Mouse (Mus musculus) spleen, postnatal 4 days (tissue): ENCODE data around the gene Yif1b.

Experiments used
- DNase-seq, 2 experiments: peaks; one replicate each; pipeline ENCODE4 v3.0.0; 2022; ENCODE audit warnings: low spot score in 2 of 2

Gene Yif1b

DNA sequence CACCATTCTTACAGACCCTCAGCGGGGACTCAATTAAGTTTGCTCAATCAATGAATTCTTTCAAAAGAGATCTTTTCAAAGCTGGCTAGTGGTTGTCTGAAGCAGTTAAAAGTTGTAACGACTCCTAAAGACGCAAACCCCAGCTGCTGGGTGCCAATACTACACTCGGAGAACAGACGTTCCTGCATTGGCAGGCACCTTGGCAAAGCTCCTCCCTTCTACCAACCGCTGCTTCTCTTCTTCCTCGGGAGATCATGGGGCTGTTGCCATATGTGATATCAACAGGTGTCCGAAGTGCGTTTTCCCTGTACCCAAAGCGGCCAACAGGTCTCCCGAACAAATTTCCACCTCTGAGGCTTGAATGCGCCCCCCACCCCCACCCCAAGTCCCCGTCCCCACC is 42.7 kb downstream of the Yif1b start:
- no peak for DNase-seq

- DNase-seq = peak; percentile 54 to 81
Measured at GRCm38 (mm10) chr7:29281201-29282073, 43.3 kb downstream of the Yif1b start, which contains the start of gene Spint2. Gene Spint2 (minus strand): TSS chr7:29281912.

- DNase-seq = no peak
Measured at GRCm38 (mm10) chr7:29282074-29282554, 44.0 kb downstream of the Yif1b start.

- no peak for DNase-seq
Measured at GRCm38 (mm10) chr7:29283876-29284275, 45.7 kb downstream of the Yif1b start.

DNA sequence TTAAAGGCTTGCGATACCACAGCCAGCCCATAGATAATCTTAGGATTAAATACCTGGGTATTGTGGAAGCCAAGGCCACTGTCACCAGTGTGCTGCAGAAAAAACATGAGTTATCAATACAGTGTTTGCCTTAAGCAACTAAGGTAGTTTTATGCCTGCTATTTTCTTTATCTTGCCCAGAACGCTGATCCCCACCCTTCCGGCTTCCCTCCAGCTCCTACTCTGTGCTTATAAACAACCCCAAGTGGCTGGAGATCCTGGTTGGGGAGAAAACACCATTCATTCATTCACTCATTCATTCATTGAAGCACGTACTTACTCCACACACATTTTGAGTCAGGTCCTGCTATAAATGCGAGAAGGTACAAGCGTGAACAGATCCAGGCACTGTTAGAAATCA is 46.4 kb downstream of the Yif1b start:
- DNase-seq = no peak

GRCm38 (mm10) chr7:29287481-29287880 is 49.4 kb downstream of the Yif1b start:
- DNase-seq = no peak

DNA sequence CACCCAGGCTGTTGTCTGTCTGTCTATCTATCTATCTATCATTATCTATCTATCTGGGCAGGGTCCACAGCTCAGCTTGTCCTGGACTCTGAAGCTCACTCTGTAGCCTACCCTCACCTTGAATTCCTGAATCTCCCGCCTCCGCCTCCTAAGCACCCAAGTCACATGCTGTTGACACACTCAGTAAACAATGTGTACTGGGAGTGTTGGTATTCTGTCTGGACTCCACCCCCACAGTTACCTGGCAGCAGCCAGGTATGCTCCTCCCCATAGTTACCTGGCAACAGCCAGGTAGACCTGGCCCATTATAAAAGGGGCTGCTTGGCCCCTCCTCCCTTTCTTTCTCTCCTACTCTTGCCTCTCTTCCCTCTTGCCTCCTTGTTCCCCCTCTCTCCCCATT is 50.0 kb downstream of the Yif1b start:
- DNase-seq = no peak

DNA sequence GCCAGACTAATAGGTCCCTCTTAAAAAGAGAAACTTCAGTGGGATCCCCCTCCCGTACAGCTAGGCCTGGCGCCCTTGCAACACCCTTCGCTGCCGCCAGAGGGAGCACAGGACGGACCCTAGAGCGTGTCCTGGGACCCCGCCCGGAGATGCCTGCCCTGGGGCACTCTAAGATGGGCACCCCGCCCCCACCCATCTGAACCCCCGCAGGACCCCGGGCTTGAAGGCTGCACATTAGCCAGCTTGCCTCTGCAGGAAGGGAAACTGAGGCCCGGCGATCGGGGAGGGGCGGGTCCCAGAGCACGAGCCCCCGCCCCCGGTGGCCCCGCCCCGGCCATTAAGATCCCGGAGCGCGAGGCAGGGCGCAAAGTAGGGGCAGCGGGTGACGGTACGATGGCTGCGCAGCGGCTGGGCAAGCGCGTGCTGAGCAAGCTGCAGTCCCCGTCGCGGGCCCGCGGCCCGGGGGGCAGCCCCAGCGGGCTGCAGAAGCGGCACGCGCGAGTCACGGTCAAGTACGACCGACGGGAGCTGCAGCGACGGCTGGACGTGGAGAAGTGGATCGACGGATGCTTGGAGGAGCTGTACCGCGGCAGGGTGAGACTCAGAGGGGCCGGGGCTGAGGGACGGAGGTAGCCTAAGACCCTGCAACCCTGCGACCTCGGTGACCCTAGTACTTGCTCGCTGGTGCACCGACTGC is 51.0 kb downstream of the Yif1b start, which contains the start of gene Ppp1r14a:
Gene Ppp1r14a, plus strand, starts transcription at position 367 of the 697 bp plus-strand sequence.
- DNase-seq = peak; percentile 74 to 92

DNA sequence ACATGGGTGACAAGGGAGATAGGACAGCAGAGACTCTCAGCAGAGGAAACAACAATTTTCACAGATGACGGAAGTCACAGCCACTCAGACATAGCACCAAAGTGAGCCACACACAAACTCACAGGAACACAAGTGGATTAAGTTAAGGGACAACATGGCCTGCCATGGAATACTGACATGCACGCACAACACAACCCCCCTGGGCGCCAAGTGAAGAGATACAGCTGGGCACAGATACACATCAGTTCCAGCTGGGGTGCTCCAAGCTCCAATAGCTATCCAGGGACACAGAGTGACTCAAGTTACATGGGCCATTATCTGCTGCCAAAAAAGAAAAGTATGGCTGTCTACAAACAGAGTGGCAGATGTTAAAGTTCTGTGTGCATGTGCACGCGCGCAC is 51.7 kb downstream of the Yif1b start:
- DNase-seq = no peak

DNA sequence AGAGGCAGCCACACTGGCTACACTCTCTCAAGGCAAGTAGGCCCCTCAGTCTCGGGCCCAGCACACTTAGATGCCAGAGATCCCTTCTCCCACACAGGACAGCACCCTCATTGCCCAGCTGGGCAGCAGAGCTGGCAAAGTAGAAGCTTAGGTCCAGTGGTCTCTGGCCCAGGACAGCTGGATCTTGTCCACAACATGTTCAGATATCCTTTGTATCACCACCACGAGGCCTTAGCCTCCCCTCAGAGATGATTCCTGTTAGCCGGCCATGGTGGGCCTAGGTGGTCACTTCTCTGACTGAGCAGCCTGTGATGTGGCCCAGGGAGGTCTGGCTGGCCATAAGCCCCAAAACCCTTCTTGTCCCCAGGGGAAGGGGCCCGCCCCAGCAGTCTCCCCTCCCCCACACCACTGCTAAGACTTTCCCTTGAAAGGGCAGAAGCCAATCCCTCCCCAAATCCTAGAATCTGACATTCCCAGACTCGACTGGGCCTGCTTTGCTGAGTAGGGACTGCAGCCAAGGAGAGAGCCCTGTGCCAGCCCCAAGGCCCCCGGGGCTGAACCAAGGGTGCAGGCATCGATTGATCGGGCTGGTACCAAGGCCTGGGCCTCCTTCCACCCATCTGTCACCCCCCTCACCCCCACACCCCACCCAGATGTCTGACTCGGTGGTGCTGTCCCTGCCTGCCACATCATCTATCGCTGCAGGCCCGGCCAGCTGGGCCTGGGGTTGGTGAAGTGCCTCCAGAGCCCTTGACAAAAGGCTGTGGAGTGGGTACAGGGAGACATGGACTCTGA is 52.8 kb downstream of the Yif1b start:
- no peak for DNase-seq

- no peak for DNase-seq
Measured at GRCm38 (mm10) chr7:29291616-29292457, 53.7 kb downstream of the Yif1b start.

DNA sequence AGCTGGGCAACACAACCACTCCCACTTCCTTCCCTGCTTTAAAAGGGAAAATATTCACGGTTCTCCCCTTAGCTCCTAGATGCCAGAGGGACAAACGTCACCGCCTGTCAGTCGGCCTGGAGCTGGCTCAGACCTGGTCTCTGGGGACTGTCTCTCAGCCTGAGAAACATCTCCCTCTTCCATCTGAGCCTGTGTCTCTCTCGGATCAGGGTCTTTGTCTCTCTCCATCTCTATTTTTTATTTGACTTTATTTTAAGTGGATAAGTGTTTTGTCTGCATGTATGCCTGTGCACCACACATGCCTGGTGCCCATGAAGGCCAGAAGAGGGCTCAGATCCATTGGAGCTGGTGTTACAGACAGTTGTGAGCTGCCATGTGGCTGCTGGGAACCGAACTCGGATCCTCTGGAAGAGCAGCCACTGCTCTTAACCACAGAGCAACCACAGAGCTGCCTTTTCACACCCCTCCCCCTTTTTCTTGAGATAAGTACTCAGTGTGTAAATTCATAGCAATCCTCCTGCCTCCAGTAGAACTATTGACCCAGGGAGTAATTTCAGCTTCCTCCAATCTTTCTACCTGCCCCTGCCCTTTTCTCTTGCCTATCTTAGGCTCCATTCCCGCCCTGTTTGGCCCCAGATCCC is 54.4 kb downstream of the Yif1b start:
- no peak for DNase-seq

GRCm38 (mm10) chr7:29293131-29294065 is 55.3 kb downstream of the Yif1b start:
- DNase-seq = no peak

DNA sequence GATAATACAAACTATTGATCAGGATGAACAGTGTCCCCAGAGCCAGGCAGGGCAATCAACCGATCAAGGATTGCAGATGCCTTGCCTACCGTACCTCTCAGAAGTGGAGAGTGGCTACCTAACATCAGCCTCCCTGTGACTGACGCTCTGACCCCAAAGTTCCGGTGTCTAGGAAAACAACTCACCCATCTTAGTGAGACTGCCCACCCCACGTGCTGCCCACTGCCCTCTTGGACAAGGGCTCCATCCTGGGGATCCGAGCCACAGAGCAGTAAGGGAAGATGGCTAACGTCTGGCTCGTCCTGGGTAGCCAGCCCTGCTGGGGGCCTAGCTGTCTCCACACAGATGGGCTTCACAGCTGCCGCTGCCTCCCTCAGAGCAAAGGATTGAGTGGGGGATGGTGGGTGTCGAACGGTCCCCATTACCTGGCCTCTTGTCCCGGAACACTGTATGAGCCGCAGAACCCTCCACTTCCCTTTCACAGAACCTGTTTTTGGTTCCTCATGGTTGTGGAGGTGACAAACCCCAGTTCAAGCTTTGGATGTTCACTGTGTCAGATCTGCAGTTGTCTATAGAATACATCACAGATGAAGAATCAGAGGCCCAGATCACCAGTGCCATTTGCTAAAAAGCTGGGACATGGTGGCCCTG is 56.1 kb downstream of the Yif1b start:
- no peak for DNase-seq

- no peak for DNase-seq
Measured at GRCm38 (mm10) chr7:29295861-29296647, 57.9 kb downstream of the Yif1b start.

DNA sequence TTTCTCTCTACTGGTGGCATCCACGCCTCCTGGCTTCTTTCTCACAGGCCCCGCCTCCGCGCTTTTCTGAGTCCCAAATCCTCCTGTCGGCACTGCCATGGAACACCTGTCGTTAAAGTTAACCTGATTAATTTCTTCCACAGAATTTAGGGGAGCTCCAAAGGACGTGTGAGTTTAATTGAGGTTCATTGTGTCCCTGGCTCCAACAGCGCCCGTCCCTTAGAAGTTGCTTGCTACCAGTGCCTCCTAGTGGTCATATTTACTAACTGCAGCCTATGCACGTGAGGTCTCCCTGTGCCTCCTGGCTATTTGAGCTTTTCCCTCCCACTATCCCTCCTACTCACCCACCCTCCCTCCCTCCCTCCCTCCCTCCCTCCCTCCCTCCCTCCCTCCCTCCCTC is 58.9 kb downstream of the Yif1b start:
- DNase-seq = peak; percentile 63 to 78
